Mouse (Mus musculus) E14TG2a.4 (cell line): Measurements from ENCODE around the gene Olfr487.
"Not testable (repeated sequence)": the region's sequence is repeated elsewhere in the genome, so short reads cannot be mapped to it uniquely, and the experiment has no call there.

ENCODE experiments used
- CTCF ChIP-seq: conservative IDR thresholded peaks from 2 replicates; pipeline ENCODE4 v1.5.1; 2014; ENCODE audit warnings: low read length
- POU5F1 ChIP-seq: IDR thresholded peaks from 2 replicates; pipeline ENCODE4 v1.6.1; 2014; ENCODE audit warnings: low read length, borderline replicate concordance

- TF ChIP-seq CTCF, POU5F1: not testable (repeated sequence)
These were observed 21.7 kb downstream of the Olfr487 start for GRCm38 (mm10) chr7:108192714-108193113.
